Mouse (Mus musculus): ENCODE results near the gene Chmp5.

GRCm38 (mm10) chr4:41000842-41001639 is 52.8 kb downstream of the Chmp5 start:
- TF ChIP-seq CTCF (IDR thresholded peaks at IDR 0.05; ENCODE audit: low read depth) (peak; percentile 24), EP300 (IDR thresholded peaks at IDR 0.05; ENCODE audit: low read depth) (no peak)
